Mouse (Mus musculus) liver, embryonic 13.5 days (tissue): ENCODE measurements around the gene Il20. TPM values are rescaled to one million over a fixed set of nuclear protein-coding genes. Genes with fewer than 3 reads are reported as not detected.

ENCODE experiments used
- ATAC-seq: fragments of 200-750 bp; cut with Nextera tagmentation; 2 replicates; pipeline ENCODE4 v1.8.0; 2017; ENCODE audit warnings: low read depth, mild to moderate bottlenecking, moderate number of reproducible peaks, moderate library complexity
- DNase-seq: peaks from one replicate; pipeline ENCODE4 v3.0.0; 2022
- H3K27ac ChIP-seq: fragments of 300-500 bp; sonication (generic); 2 replicates; pipeline ENCODE4 v1.5.1; 2015; ENCODE audit warnings: moderate library complexity, mild to moderate bottlenecking, inconsistent platforms
- H3K27me3 ChIP-seq: fragments of 300-500 bp; sonication (generic); 2 replicates; pipeline ENCODE4 v1.6.1; 2015; ENCODE audit warnings: mild to moderate bottlenecking, inconsistent platforms
- H3K36me3 ChIP-seq: fragments of 300-500 bp; sonication (generic); 2 replicates; pipeline ENCODE4 v1.6.1; 2015; ENCODE audit warnings: mild to moderate bottlenecking, inconsistent platforms
- H3K4me1 ChIP-seq: fragments of 300-500 bp; sonication (generic); replicated peaks from 2 replicates; pipeline ENCODE4 v1.6.1; 2015; ENCODE audit warnings: inconsistent platforms
- H3K4me2 ChIP-seq: fragments of 300-500 bp; sonication (generic); 2 replicates; pipeline ENCODE4 v1.6.1; 2015; ENCODE audit warnings: inconsistent platforms, mild to moderate bottlenecking, moderate library complexity
- H3K4me3 ChIP-seq: fragments of 300-500 bp; sonication (generic); replicated peaks from 2 replicates; pipeline ENCODE4 v1.5.1; 2015; ENCODE audit warnings: mild to moderate bottlenecking, inconsistent platforms
- H3K9ac ChIP-seq: fragments of 300-500 bp; sonication (generic); 2 replicates; pipeline ENCODE4 v1.6.1; 2015; ENCODE audit warnings: mild to moderate bottlenecking, inconsistent platforms
- H3K9me3 ChIP-seq: fragments of 300-500 bp; sonication (generic); replicated peaks from 2 replicates; pipeline ENCODE4 v1.6.1; 2016; ENCODE audit warnings: inconsistent platforms
- WGBS: fragments of 180-500 bp; shearing (Covaris S2); methylation state at CpG from one replicate; pipeline ENCODE4 v1.1.7; 2015; ENCODE audit not compliant: insufficient replicate concordance; 5-methylcytosine and 5-hydroxymethylcytosine counted together
- polyA plus RNA-seq: library from polyadenylated mRNA; unstranded; fragments of >200 nt; fragmentation: Nextera tagmentation; extraction: Ambion mirVana; gene quantifications from 2 replicates; pipeline ENCODE4 v1.2.1, GENCODE M21; 2015

The Il20 gene
- polyA plus RNA-seq, 1 experiment from 2014 or later: not detected

- 59% methylated on average over 9 of the region's 9 CpGs for WGBS
- no peak overlapping the region for H3K4me2 ChIP-seq
- no peak overlapping the region for H3K4me3 ChIP-seq
- ATAC-seq (no peak), DNase-seq (no peak)
- no peaks in the 10 kb centered on the region for H3K27me3 ChIP-seq
- no peak overlapping the region for H3K9ac ChIP-seq
- H3K36me3 ChIP-seq: no peaks in the 10 kb centered on the region
- no peak overlapping the region for H3K27ac ChIP-seq
- H3K4me1 ChIP-seq: no peaks in the 10 kb centered on the region
- no peaks in the 10 kb centered on the region for H3K9me3 ChIP-seq
Measured at GRCm38 (mm10) chr1:130893329-130894040, 17.8 kb downstream of the Il20 start.

DNA sequence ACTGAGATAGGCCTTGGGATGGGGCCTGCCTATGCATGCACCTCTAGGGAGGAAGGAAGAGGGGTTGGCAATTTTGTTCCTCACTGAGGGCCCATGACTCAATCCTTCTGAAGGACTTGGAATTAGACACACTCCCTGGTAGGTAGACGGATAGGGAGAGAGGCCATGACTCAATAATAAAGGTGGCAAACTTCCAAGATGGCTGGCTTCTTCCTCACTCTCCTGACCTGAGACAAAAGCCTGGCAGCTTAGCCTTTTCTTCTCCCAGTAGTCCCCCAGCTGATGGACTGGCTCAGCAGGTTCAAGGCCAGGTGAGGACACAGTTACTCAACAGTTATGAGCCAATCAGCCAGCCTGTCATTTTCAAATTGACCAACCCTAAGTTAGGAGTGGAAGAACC is 18.8 kb downstream of the Il20 start:
- WGBS: 61% methylated on average over 1 of the region's 1 CpGs
- no peak for ATAC-seq
- no peak for DNase-seq

DNA sequence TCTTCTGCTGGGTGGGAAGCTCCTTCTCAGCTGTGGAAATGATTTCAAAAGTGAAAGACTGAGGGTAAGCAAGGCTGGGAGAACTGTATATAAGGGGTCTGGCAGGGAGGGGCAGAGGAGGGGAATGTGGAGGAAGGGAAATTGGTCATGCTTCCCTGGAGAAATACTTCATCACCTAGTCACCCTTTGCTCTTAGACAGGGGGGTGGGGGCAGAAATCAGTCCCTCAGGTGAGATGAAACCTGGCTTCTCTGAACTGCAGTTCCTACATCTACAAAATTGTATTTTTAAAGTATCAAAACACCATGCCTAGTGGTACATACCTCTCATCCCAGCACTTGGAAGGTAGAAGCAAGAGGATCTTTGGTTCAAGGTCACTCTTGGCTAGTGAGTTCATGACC is 23.9 kb downstream of the Il20 start, which contains the start of gene Il24:
TSS of gene Il24 (minus strand) at position 101 of the 400 bp plus-strand sequence.
- ATAC-seq: no peak

More for the DNA sequence above, 18.8 kb downstream of the Il20 start:
- Histone ChIP-seq H3K9me3 (no peaks in the 10 kb centered on the region), H3K4me2 (no peak overlapping the region), H3K4me1 (no peaks in the 10 kb centered on the region), H3K27me3 (no peaks in the 10 kb centered on the region), H3K9ac (no peak overlapping the region), H3K4me3 (no peak overlapping the region), H3K36me3 (no peaks in the 10 kb centered on the region), H3K27ac (no peak overlapping the region)

DNA sequence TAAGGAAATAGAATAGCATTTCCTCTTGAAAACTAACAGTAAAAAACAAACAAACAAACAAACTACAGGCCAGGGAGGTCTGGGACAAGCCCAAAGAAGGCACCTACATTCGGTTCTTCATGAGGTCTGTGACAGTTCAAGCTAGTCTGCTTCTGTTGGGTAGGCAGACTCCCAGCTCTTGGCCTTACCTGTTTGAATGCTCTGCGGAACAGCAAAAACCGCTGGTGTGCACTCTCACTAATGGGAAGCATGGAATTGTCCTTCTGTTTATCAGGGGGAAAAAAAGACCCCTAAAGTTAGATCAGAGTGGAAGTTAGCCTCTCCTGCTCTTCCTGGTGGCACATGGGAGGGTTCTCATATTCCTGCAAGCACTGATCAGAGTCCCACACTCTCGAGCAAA is 28.1 kb downstream of the Il20 start:
- ATAC-seq (no peak), DNase-seq (no peak)
- H3K4me1 ChIP-seq: no peaks in the 10 kb centered on the region
- WGBS: 61% methylated on average over 4 of the region's 4 CpGs
- no peak overlapping the region for H3K9ac ChIP-seq
- no peaks in the 10 kb centered on the region for H3K9me3 ChIP-seq
- H3K4me2 ChIP-seq: no peak overlapping the region
- H3K27ac ChIP-seq: no peak overlapping the region
- H3K4me3 ChIP-seq: no peak overlapping the region
- H3K27me3 ChIP-seq: peaks cover 38% of the 10 kb centered on the region
- H3K36me3 ChIP-seq: no peaks in the 10 kb centered on the region

More for the DNA sequence above, 23.9 kb downstream of the Il20 start, which contains the start of gene Il24:
- Histone ChIP-seq H3K4me1 (no peaks in the 10 kb centered on the region), H3K27ac (no peak within 1 kb of the TSS), H3K9me3 (no peaks in the 10 kb centered on the region), H3K4me2 (no peak within 1 kb of the TSS), H3K27me3 (peaks cover 15% of the 10 kb centered on the region; the same call in 1 of the 2 replicates), H3K36me3 (no peaks in the 10 kb centered on the region), H3K9ac (no peak within 1 kb of the TSS), H3K4me3 (no peak within 1 kb of the TSS)
- no peak for DNase-seq

GRCm38 (mm10) chr1:130879927-130880326 is 31.3 kb downstream of the Il20 start:
- H3K9ac ChIP-seq: no peak overlapping the region
- DNase-seq: no peak

GRCm38 (mm10) chr1:130877889-130878614 is 33.2 kb downstream of the Il20 start:
- Histone ChIP-seq H3K4me3 (peak overlapping the region; percentile 37), H3K9ac (no peak overlapping the region), H3K4me1 (no peaks in the 10 kb centered on the region), H3K4me2 (peak overlapping the region; percentile 56), H3K27ac (no peak overlapping the region), H3K36me3 (no peaks in the 10 kb centered on the region), H3K27me3 (peaks cover 35% of the 10 kb centered on the region), H3K9me3 (no peaks in the 10 kb centered on the region)
- WGBS: 4% methylated on average over 40 of the region's 43 CpGs
- DNase-seq (no peak), ATAC-seq (0 out of 2 replicates have a peak, but pooled peaks have one; percentile 5)

More at GRCm38 (mm10) chr1:130879927-130880326, 31.3 kb downstream of the Il20 start:
- H3K27me3 ChIP-seq: peaks cover 44% of the 10 kb centered on the region
- no peaks in the 10 kb centered on the region for H3K4me1 ChIP-seq
- no peak for ATAC-seq
- no peak overlapping the region for H3K4me3 ChIP-seq
- no peaks in the 10 kb centered on the region for H3K9me3 ChIP-seq
- no peak overlapping the region for H3K4me2 ChIP-seq
- H3K27ac ChIP-seq: no peak overlapping the region
- WGBS: 66% methylated on average over 7 of the region's 7 CpGs
- no peaks in the 10 kb centered on the region for H3K36me3 ChIP-seq

GRCm38 (mm10) chr1:130876931-130877509 is 34.2 kb downstream of the Il20 start:
- ATAC-seq (no peak), DNase-seq (no peak)

DNA sequence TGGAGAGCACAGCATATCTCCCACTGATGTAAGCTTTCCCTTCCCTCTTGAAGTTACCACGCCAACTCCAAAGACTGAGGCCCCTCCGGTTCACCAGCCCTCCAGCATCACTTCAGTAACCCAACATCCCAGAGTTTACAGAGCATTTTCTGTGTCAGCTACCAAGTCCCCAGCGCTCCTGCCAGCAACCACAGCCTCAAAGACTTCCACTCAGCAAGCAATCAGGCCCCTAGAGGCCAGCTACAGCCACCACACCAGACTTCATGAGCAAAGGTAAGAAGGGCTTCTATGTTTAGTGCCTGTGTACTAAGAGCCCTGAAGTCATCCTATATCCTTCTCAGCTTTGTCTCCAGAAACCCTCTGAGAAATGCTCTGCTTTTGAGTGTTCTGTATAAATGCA is 35.3 kb downstream of the Il20 start:
- H3K27me3 ChIP-seq: peaks cover 35% of the 10 kb centered on the region
- DNase-seq: no peak
- ATAC-seq: no peak
- no peaks in the 10 kb centered on the region for H3K9me3 ChIP-seq
- no peak overlapping the region for H3K9ac ChIP-seq
- 48% methylated on average over 3 of the region's 3 CpGs for WGBS
- H3K36me3 ChIP-seq: no peaks in the 10 kb centered on the region
- H3K4me3 ChIP-seq: no peak overlapping the region
- H3K4me1 ChIP-seq: no peaks in the 10 kb centered on the region
- H3K27ac ChIP-seq: no peak overlapping the region
- H3K4me2 ChIP-seq: no peak overlapping the region

More at GRCm38 (mm10) chr1:130876931-130877509, 34.2 kb downstream of the Il20 start:
- no peaks in the 10 kb centered on the region for H3K36me3 ChIP-seq
- H3K27ac ChIP-seq: no peak overlapping the region
- no peak overlapping the region for H3K4me2 ChIP-seq
- no peaks in the 10 kb centered on the region for H3K9me3 ChIP-seq
- WGBS: 14% methylated on average over 3 of the region's 3 CpGs
- no peak overlapping the region for H3K4me3 ChIP-seq
- H3K4me1 ChIP-seq: no peaks in the 10 kb centered on the region
- H3K9ac ChIP-seq: no peak overlapping the region
- H3K27me3 ChIP-seq: peaks cover 35% of the 10 kb centered on the region

- Histone ChIP-seq H3K36me3 (no peaks in the 10 kb centered on the region), H3K4me1 (no peaks in the 10 kb centered on the region), H3K27me3 (peaks cover 30% of the 10 kb centered on the region), H3K27ac (no peak overlapping the region), H3K4me2 (no peak overlapping the region), H3K4me3 (no peak overlapping the region), H3K9ac (no peak overlapping the region), H3K9me3 (no peaks in the 10 kb centered on the region)
- 30% methylated on average over 3 of the region's 3 CpGs for WGBS
- ATAC-seq (no peak), DNase-seq (peak; percentile 5)
Measured at GRCm38 (mm10) chr1:130875139-130875538, 36.1 kb downstream of the Il20 start.

DNA sequence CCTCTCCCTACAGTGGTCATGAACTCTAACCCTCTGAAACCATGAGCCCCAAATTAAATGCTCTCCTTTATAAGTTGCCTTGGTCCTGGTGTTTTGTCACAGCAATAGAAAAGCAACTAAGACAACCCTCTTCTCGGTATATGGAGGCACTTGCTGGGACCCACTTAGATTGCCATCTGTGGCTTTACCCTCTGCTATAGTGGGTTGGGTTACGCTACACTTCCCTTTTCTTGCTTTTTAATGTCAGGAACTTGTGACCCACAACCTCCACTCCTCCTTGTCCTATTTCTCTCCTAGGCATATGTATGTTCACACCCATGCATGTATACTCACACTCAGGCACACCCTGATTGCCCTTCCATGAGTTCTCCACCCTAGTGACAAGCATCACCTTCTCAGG is 38.3 kb downstream of the Il20 start:
- Histone ChIP-seq H3K4me1 (no peaks in the 10 kb centered on the region), H3K27ac (no peak overlapping the region), H3K9me3 (no peaks in the 10 kb centered on the region), H3K9ac (no peak overlapping the region), H3K4me3 (no peak overlapping the region), H3K36me3 (no peaks in the 10 kb centered on the region), H3K4me2 (no peak overlapping the region), H3K27me3 (peaks cover 10% of the 10 kb centered on the region)
- DNase-seq (no peak), ATAC-seq (no peak)
- 24% methylated on average over 2 of the region's 2 CpGs for WGBS

- H3K27ac ChIP-seq: no peak within 1 kb of the TSS
- WGBS: 66% methylated on average over 7 of the region's 7 CpGs
- H3K4me3 ChIP-seq: no peak within 1 kb of the TSS
- no peaks in the 10 kb centered on the region for H3K4me1 ChIP-seq
- DNase-seq (no peak), ATAC-seq (no peak)
- no peak within 1 kb of the TSS for H3K4me2 ChIP-seq
- H3K36me3 ChIP-seq: no peaks in the 10 kb centered on the region
- no peaks in the 10 kb centered on the region for H3K9me3 ChIP-seq
- H3K9ac ChIP-seq: no peak within 1 kb of the TSS
- no peaks in the 10 kb centered on the region for H3K27me3 ChIP-seq
Measured at GRCm38 (mm10) chr1:130865541-130866221, 45.6 kb downstream of the Il20 start, which contains the start of gene Fcmr. Fcmr (plus strand) TSS chr1:130865669.
